Mouse (Mus musculus) lung, embryonic 16.5 days (tissue): Measurements from ENCODE around the gene Lrmda. TPM values are rescaled to one million over a fixed set of nuclear protein-coding genes. Genes with fewer than 3 reads are reported as not detected.
A peak's percentile ranks its signal among the peaks of the same experiment; 100 is the strongest.

Source experiments
- ATAC-seq: fragments of 200-750 bp; cut with Nextera tagmentation; 2 replicates; pipeline ENCODE4 v1.8.0; 2017; ENCODE audit warnings: low read depth, mild to moderate bottlenecking, moderate library complexity
- H3K27ac ChIP-seq: fragments of 300-500 bp; sonication (generic); 2 replicates; pipeline ENCODE4 v1.5.1; 2014; ENCODE audit warnings: mild to moderate bottlenecking, control low read depth, low read length
- H3K27me3 ChIP-seq: fragments of 300-500 bp; sonication (generic); 2 replicates; pipeline ENCODE4 v1.6.1; 2014; ENCODE audit warnings: low read depth, low read length, mixed read lengths; ENCODE audit not compliant: control insufficient read depth, insufficient read depth
- H3K36me3 ChIP-seq: fragments of 300-500 bp; sonication (generic); 2 replicates; pipeline ENCODE4 v1.6.1; 2014; ENCODE audit warnings: low read length; ENCODE audit not compliant: control insufficient read depth, insufficient read depth
- H3K4me1 ChIP-seq: fragments of 300-500 bp; sonication (generic); replicated peaks from 2 replicates; pipeline ENCODE4 v1.6.1; 2014; ENCODE audit warnings: low read length, mixed read lengths; ENCODE audit not compliant: control insufficient read depth, insufficient read depth
- H3K4me2 ChIP-seq: fragments of 300-500 bp; sonication (generic); 2 replicates; pipeline ENCODE4 v1.6.1; 2014; ENCODE audit warnings: low read depth, low read length, control low read depth
- H3K4me3 ChIP-seq: fragments of 300-500 bp; sonication (generic); 2 replicates; pipeline ENCODE4 v1.5.1; 2014; ENCODE audit warnings: mild to moderate bottlenecking, low read length, control low read depth
- H3K9ac ChIP-seq: fragments of 300-500 bp; sonication (generic); 2 replicates; pipeline ENCODE4 v1.6.1; 2014; ENCODE audit warnings: low read length, control low read depth
- H3K9me3 ChIP-seq: fragments of 300-500 bp; sonication (generic); 2 replicates; pipeline ENCODE4 v1.6.1; 2016; ENCODE audit warnings: low read length; ENCODE audit not compliant: control insufficient read depth
- WGBS: fragments of 180-500 bp; shearing (Covaris S2); extraction: QIAGEN DNeasy Blood & Tissue Kit; methylation state at CpG from one replicate; pipeline ENCODE4 v1.1.7; 2014; 5-methylcytosine and 5-hydroxymethylcytosine counted together
- polyA plus RNA-seq: library from polyadenylated mRNA; unstranded; fragments of >200 nt; fragmentation: Nextera tagmentation; extraction: Ambion mirVana; gene quantifications from 2 replicates; pipeline ENCODE4 v1.2.1, GENCODE M21; 2015

The Lrmda gene
- 1.2 and 1.3 TPM in 2 replicates for polyA plus RNA-seq

- ATAC-seq: peak; percentile 90
- Histone ChIP-seq H3K9me3 (no peaks in the 10 kb centered on the region), H3K36me3 (no peaks in the 10 kb centered on the region), H3K27ac (peak within 1 kb of the TSS; percentile 80), H3K9ac (peak within 1 kb of the TSS; percentile 77), H3K4me3 (peak within 1 kb of the TSS; percentile 56), H3K4me2 (peak within 1 kb of the TSS; percentile 96), H3K27me3 (no peaks in the 10 kb centered on the region; the same call in 1 of the 2 replicates), H3K4me1 (peaks cover 25% of the 10 kb centered on the region)
- WGBS: 2% methylated on average over 30 of the region's 33 CpGs
Observed at GRCm38 (mm10) chr14:22019252-22019948, at the start of gene Lrmda. Gene Lrmda (plus strand): TSS chr14:22019712.

- peak overlapping the region; percentile 74 for H3K9ac ChIP-seq
- WGBS: 0% methylated on average over 19 of the region's 22 CpGs
- peak; percentile 89 for ATAC-seq
- peak overlapping the region; percentile 88 for H3K4me2 ChIP-seq
- no peaks in the 10 kb centered on the region for H3K27me3 ChIP-seq
- peak overlapping the region; percentile 33 for H3K4me3 ChIP-seq
- H3K9me3 ChIP-seq: no peaks in the 10 kb centered on the region
- H3K27ac ChIP-seq: peak overlapping the region; percentile 95
- H3K36me3 ChIP-seq: peaks cover 11% of the 10 kb centered on the region; the same call in 1 of the 2 replicates
- H3K4me1 ChIP-seq: peaks cover 7% of the 10 kb centered on the region
Observed at GRCm38 (mm10) chr14:21981462-21981861, 38.0 kb upstream of the Lrmda start.

GRCm38 (mm10) chr14:21982096-21982591 lies 37.4 kb upstream of the Lrmda start:
- Histone ChIP-seq H3K4me1 (peaks cover 7% of the 10 kb centered on the region), H3K4me3 (peak overlapping the region; percentile 56), H3K36me3 (peaks cover 11% of the 10 kb centered on the region; the same call in 1 of the 2 replicates), H3K27ac (peak overlapping the region; percentile 95), H3K9ac (peak overlapping the region; percentile 74), H3K9me3 (no peaks in the 10 kb centered on the region), H3K4me2 (peak overlapping the region; percentile 88), H3K27me3 (no peaks in the 10 kb centered on the region)
- WGBS: 19% methylated on average over 14 of the region's 14 CpGs
- ATAC-seq: no peak

- WGBS: 4% methylated on average over 38 of the region's 38 CpGs
- peak overlapping the region; percentile 56 for H3K4me3 ChIP-seq
- H3K4me2 ChIP-seq: peak overlapping the region; percentile 88
- peaks cover 7% of the 10 kb centered on the region for H3K4me1 ChIP-seq
- ATAC-seq: no peak
- H3K27me3 ChIP-seq: no peaks in the 10 kb centered on the region
- peaks cover 11% of the 10 kb centered on the region; the same call in 1 of the 2 replicates for H3K36me3 ChIP-seq
- H3K9me3 ChIP-seq: no peaks in the 10 kb centered on the region
- H3K27ac ChIP-seq: peak overlapping the region; percentile 95
- peak overlapping the region; percentile 74 for H3K9ac ChIP-seq
Observed at GRCm38 (mm10) chr14:21982592-21983310, 36.8 kb upstream of the Lrmda start.

- peaks cover 7% of the 10 kb centered on the region for H3K4me1 ChIP-seq
Observed at GRCm38 (mm10) chr14:21983311-21983949, 36.1 kb upstream of the Lrmda start.

GRCm38 (mm10) chr14:21983950-21984730 lies 35.4 kb upstream of the Lrmda start:
- Histone ChIP-seq H3K4me3 (peak overlapping the region; percentile 80), H3K4me1 (peaks cover 7% of the 10 kb centered on the region), H3K9me3 (no peaks in the 10 kb centered on the region), H3K27me3 (no peaks in the 10 kb centered on the region), H3K36me3 (peaks cover 11% of the 10 kb centered on the region; the same call in 1 of the 2 replicates), H3K4me2 (peak overlapping the region; percentile 88), H3K9ac (peak overlapping the region; percentile 94), H3K27ac (peak overlapping the region; percentile 99)
- 7% methylated on average over 18 of the region's 18 CpGs for WGBS
- ATAC-seq: no peak

More at GRCm38 (mm10) chr14:21983311-21983949, 36.1 kb upstream of the Lrmda start:
- WGBS: 4% methylated on average over 22 of the region's 22 CpGs
- Histone ChIP-seq H3K9me3 (no peaks in the 10 kb centered on the region), H3K27ac (peak overlapping the region; percentile 95), H3K4me2 (peak overlapping the region; percentile 88), H3K9ac (peak overlapping the region; percentile 74), H3K36me3 (peaks cover 11% of the 10 kb centered on the region; the same call in 1 of the 2 replicates), H3K4me3 (peak overlapping the region; percentile 56), H3K27me3 (no peaks in the 10 kb centered on the region)
- no peak for ATAC-seq

GRCm38 (mm10) chr14:21984757-21985425 lies 34.6 kb upstream of the Lrmda start:
- Histone ChIP-seq H3K9me3 (no peaks in the 10 kb centered on the region), H3K4me1 (peaks cover 7% of the 10 kb centered on the region), H3K4me3 (peak overlapping the region; percentile 80), H3K4me2 (peak overlapping the region; percentile 80), H3K27me3 (no peaks in the 10 kb centered on the region), H3K9ac (peak overlapping the region; percentile 94), H3K27ac (peak overlapping the region; percentile 99), H3K36me3 (peaks cover 11% of the 10 kb centered on the region; the same call in 1 of the 2 replicates)
- WGBS: 2% methylated on average over 49 of the region's 49 CpGs
- ATAC-seq: no peak

- Histone ChIP-seq H3K9me3 (no peaks in the 10 kb centered on the region), H3K36me3 (peaks cover 11% of the 10 kb centered on the region; the same call in 1 of the 2 replicates), H3K9ac (peak overlapping the region; percentile 94), H3K4me3 (peak overlapping the region; percentile 80), H3K4me1 (peaks cover 10% of the 10 kb centered on the region), H3K27me3 (no peaks in the 10 kb centered on the region), H3K27ac (peak overlapping the region; percentile 99), H3K4me2 (peak overlapping the region; percentile 80)
- WGBS: 2% methylated on average over 36 of the region's 37 CpGs
- no peak for ATAC-seq
Observed at GRCm38 (mm10) chr14:21985426-21985931, 34.0 kb upstream of the Lrmda start.
